Mouse (Mus musculus): ENCODE measurements around the gene Cenpm.

GRCm38 (mm10) chr15:82232651-82233050, 11.9 kb downstream of the Cenpm start:
- TF ChIP-seq CTCF (IDR thresholded peaks at IDR 0.05; ENCODE audit: borderline replicate concordance, insufficient read depth, low read length) (no peak), POLR2A (IDR thresholded peaks at IDR 0.05; ENCODE audit: low read depth, low read length) (no peak)

Measured in embryonic fibroblast, embryonic 13.5 days (primary cell).